Mouse (Mus musculus): ENCODE data around the gene Map3k1.
"Not testable (repeated sequence)": the region's sequence is repeated elsewhere in the genome, so short reads cannot be mapped to it uniquely, and the experiment has no call there.

The Map3k1 gene

GRCm38 (mm10) chr13:111741991-111742615, 66.7 kb downstream of the Map3k1 start:
- DNase-seq (ENCODE audit: low spot score), result peak; percentile 63

- no peak for DNase-seq (ENCODE audit: low spot score)
These were observed 67.4 kb downstream of the Map3k1 start for GRCm38 (mm10) chr13:111741204-111741990.

- no peak for DNase-seq (ENCODE audit: low spot score)
These were observed 81.9 kb downstream of the Map3k1 start for GRCm38 (mm10) chr13:111726898-111727297.

- peak; percentile 97 for DNase-seq (ENCODE audit: low spot score)
These were observed 83.4 kb downstream of the Map3k1 start for GRCm38 (mm10) chr13:111725165-111726077.

GRCm38 (mm10) chr13:111724811-111725164, 84.0 kb downstream of the Map3k1 start:
- DNase-seq (ENCODE audit: low spot score), result no peak

GRCm38 (mm10) chr13:111719726-111720125, 89.1 kb downstream of the Map3k1 start:
- no peak for DNase-seq (ENCODE audit: low spot score)

- DNase-seq (ENCODE audit: low spot score), result no peak
These were observed 98.3 kb downstream of the Map3k1 start for GRCm38 (mm10) chr13:111710531-111710930.

GRCm38 (mm10) chr13:111703952-111704351, 104.8 kb downstream of the Map3k1 start:
- DNase-seq (ENCODE audit: low spot score), result not testable (repeated sequence)

- DNase-seq (ENCODE audit: low spot score), result no peak
These were observed 105.4 kb downstream of the Map3k1 start for GRCm38 (mm10) chr13:111703396-111703795.

All from urinary bladder, postnatal 14 days (tissue).